Mouse (Mus musculus) CD4-positive, CD25-positive, alpha-beta regulatory T cell (primary cell): Measurements from ENCODE around the gene Cpox. TPM values are rescaled to one million over a fixed set of nuclear protein-coding genes. Genes with fewer than 3 reads are reported as not detected.

Source experiments
- polyA plus RNA-seq: library from polyadenylated mRNA; unstranded; fragments of 100-300 nt; shearing (Covaris generic); gene quantifications from one replicate; pipeline ENCODE4 v1.2.1, GENCODE M21; 2017

The Cpox gene
- polyA plus RNA-seq, result 39.9 TPM

DNA sequence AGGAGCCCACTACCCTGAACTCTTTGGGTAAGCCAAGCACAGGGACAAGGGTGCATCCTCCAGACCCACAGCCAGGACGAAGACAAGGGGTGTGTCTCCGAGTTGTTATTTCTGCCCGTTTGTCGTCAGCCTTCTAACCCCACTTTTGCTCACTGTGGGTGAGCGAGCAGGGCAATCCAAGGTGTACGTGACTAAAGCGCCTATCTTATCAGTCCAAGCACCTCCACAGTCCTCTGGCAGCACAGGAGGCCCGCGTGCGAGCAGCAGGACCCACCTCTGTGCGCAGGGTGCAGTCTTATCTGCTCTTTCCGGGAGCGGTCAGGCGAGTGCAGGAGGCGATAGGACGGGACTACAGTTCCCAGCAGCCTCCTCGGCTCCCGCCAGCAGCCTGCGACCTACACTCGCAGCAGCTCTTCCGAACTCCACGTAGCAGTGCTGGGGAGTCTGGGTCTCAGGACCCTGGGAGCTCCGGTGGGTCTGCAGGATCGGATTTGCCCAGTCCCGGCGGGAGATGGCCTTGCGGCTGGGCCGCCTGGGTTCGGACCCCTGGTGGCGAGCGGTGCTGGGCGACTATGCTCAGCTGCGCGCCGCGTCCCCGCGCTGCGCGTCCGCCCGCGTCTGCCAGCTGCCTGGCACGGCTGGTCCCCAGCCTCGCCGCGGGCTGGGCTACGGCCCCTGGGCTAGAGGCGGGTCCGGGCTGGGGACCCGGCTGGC is at the start of gene Cpox:
Cpox (plus strand) TSS at position 376 of the 714 bp plus-strand sequence.

DNA sequence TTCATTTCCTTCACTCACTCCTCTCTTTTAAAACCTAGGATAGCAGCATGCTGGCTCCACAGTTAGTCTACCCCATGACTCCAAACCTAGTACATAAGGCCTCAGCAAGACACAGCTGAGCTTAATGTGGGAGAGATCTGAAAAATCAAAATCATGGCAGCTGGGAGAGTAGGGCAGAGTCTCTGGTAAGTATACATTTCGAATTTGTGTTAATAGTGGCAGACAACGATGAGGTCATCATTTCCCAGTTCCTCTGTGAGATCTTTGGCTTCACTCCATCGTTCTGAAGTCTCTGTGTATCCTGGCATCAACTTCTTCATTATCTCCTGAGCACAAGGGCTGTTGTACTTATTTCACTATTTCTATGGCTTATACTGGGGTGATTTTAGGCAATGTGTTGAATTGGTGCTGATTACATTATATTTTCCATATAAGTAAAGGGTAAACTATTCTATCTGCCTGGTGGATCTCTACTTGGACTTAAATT is 31.4 kb upstream of the Cpox start, which contains the start of gene E330017A01Rik:
E330017A01Rik (minus strand) TSS at position 51 of the 487 bp plus-strand sequence.

DNA sequence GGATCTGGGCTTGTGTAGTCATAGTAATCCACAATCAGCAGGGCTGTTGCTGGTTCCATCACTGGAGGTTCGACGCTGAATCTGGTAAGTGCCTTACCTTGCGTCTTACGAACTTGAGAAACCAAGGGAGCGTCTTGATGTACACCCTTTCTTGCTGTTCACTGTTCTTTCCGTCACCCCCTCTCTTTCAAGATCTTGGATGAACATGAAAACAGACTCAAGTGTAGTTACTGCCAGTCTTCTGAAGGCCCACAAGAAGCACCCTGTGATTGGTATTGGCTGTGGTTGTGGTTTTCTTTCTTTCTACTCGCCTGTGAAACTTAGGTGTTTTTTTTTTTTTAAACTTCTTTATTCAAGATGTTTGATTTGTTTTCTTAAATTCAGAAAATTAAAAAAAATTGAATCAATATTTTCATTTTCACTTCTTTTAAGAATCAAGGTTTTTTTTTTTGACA is 48.6 kb downstream of the Cpox start, which contains the start of gene Gpr15:
Gpr15 (minus strand) TSS at position 405 of the 455 bp plus-strand sequence.

DNA sequence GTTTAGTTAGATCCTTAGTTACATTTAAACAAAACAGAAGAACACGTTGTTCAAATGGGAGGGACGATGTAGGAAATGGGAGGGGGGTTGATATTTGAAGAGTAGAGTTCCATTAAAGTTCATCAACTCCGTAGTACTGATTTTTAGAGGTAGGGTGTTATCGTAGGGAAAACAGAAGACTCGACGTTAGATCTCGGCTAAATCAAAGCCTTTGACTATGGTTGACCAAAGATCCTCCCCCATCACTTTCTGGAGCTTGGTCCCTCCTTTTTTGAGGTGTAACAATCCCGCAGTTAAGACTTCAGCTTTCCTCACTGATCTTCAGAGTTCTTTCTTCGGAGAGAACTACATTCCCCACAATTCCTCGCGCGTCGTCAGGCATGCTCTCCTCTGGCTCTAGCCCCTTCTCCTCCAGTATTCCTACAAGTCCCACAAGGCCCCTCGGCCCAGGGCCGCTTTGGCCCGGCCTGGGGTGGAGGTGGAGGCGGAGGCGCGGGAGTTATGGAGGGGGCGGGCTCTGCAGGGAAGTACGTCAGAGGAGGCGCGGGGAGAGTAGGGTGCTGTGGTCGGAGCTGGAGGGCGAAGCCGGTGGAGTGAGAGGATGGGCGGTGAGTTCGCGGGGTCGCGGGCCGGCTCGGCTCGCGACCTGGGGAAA is 57.5 kb downstream of the Cpox start, which contains the start of gene Cldnd1:
Cldnd1 (plus strand) TSS at position 434 of the 655 bp plus-strand sequence.

DNA sequence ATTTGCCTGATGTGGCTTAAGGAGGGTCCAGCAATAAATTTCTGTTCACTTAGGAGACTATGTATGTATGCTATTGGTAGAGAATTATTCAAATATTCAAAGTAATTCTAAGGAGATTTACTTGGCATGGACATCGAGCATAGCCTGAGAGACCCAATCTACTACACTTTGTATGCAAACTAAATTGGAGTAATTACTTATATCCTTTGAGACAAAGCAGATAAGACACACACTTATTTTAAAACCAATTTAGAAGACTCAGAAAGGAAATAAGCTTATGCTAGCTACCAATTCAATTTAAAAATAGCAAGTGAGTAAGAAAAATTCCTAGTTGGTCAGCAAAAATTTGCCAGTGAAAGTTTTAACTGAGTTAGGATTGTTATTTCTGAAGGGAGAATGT is 93.0 kb downstream of the Cpox start, which contains the start of gene Olfr172:
Olfr172 (minus strand) TSS at position 101 of the 400 bp plus-strand sequence.

Other genes with a start within 250 kb of the Cpox start
- 8.7 TPM for gene St3gal6, start 146.0 kb upstream of the Cpox start, polyA plus RNA-seq
- gene Gm813, start 53.3 kb upstream of the Cpox start, polyA plus RNA-seq, result not detected
- not detected for gene E330017A01Rik, start 31.6 kb upstream of the Cpox start, polyA plus RNA-seq
- 9.6 TPM for gene Gpr15, start 48.8 kb downstream of the Cpox start, polyA plus RNA-seq
- gene Cldnd1, start 57.6 kb downstream of the Cpox start, polyA plus RNA-seq, result 80.9 TPM
- gene Olfr172, start 92.9 kb downstream of the Cpox start, polyA plus RNA-seq, result not detected
- gene Olfr173, start 130.0 kb downstream of the Cpox start, polyA plus RNA-seq, result 0.77 TPM
- not detected for gene Olfr175-ps1, start 156.5 kb downstream of the Cpox start, polyA plus RNA-seq
- not detected for gene Olfr177, start 204.5 kb downstream of the Cpox start, polyA plus RNA-seq
- gene Olfr178, start 221.8 kb downstream of the Cpox start, polyA plus RNA-seq, result not detected